Comparison of ENCODE assay signal across 12 mouse cellular contexts in genomic region chr9:75002262-75002661, GRCm38 (mm10). TPM values are rescaled to one million over a fixed set of nuclear protein-coding genes. Genes with fewer than 3 reads are reported as not detected.
A peak's percentile ranks its signal among the peaks of the same experiment; 100 is the strongest.
DNase-seq lines count a peak whose midpoint lies in the region; ATAC-seq and TF ChIP-seq lines count a peak whose summit lies in the region.
"Had no signal": no experiment of that assay in that cellular context is flagged by ENCODE, and none has a peak within 500 bp of the region (broad histone marks: within the 10 kb centered on the region; RNA-seq: fewer than 3 reads in every experiment).

No protein-coding gene starts in this region.

- DNase-seq in frontal cortex, postnatal 10 days (ENCODE audit: low spot score in 2 of 2): no peak
- DNase-seq in hindbrain, postnatal 0 days (ENCODE audit: low spot score): no peak
- DNase-seq in adrenal gland, adult 2 months: peak; percentile 68
- DNase-seq in spleen, postnatal 4 days (ENCODE audit: low spot score in 2 of 2): no peak
- no peak for DNase-seq in ovary, adult 18-20 months (ENCODE audit: low spot score)
- DNase-seq: layer of hippocampus, adult 9-11 months had no signal

- no peaks in the 10 kb centered on the region for H3K27me3 ChIP-seq in hindbrain, postnatal 0 days (ENCODE audit: insufficient read depth, low read length)
- no peaks in the 10 kb centered on the region for H3K27me3 ChIP-seq in hindbrain, embryonic 13.5 days
- H3K27me3 ChIP-seq in embryonic facial prominence, embryonic 15.5 days: no peaks in the 10 kb centered on the region
- H3K27me3 ChIP-seq: liver, embryonic 12.5 days; Patski had no signal

- no peaks in the 10 kb centered on the region for H3K9me3 ChIP-seq in hindbrain, postnatal 0 days (ENCODE audit: low read length)
- H3K9me3 ChIP-seq in hindbrain, embryonic 13.5 days: no peaks in the 10 kb centered on the region
- no peaks in the 10 kb centered on the region for H3K9me3 ChIP-seq in embryonic facial prominence, embryonic 15.5 days (replicated peaks)
- H3K9me3 ChIP-seq: liver, embryonic 12.5 days had no signal

- H3K9ac ChIP-seq in hindbrain, postnatal 0 days (replicated peaks; ENCODE audit: low read length): no peak overlapping the region
- no peak overlapping the region for H3K9ac ChIP-seq in hindbrain, embryonic 13.5 days
- H3K9ac ChIP-seq in embryonic facial prominence, embryonic 15.5 days: no peak overlapping the region
- H3K9ac ChIP-seq: liver, embryonic 12.5 days had no signal

- H3K4me2 ChIP-seq in hindbrain, postnatal 0 days (ENCODE audit: low read depth, low read length): no peak overlapping the region
- H3K4me2 ChIP-seq in hindbrain, embryonic 13.5 days: no peak overlapping the region
- H3K4me2 ChIP-seq in embryonic facial prominence, embryonic 15.5 days (replicated peaks): no peak overlapping the region
- H3K4me2 ChIP-seq: liver, embryonic 12.5 days had no signal

- ATAC-seq in frontal cortex, adult (ENCODE audit: low TSS enrichment): peak; percentile 80
- no peak for ATAC-seq in hindbrain, postnatal 0 days
- ATAC-seq in hindbrain, embryonic 13.5 days (ENCODE audit: low FRiP score): no peak
- 0 out of 2 replicates have a peak, but pooled peaks have one; percentile 51 for ATAC-seq in embryonic facial prominence, embryonic 15.5 days (ENCODE audit: insufficient number of reproducible peaks, low FRiP score, low TSS enrichment, low read depth)
- ATAC-seq: liver, embryonic 12.5 days; Patski had no signal

- no peak overlapping the region for H3K4me3 ChIP-seq in hindbrain, postnatal 0 days (ENCODE audit: low read length)
- H3K4me3 ChIP-seq in hindbrain, embryonic 13.5 days: no peak overlapping the region
- no peak overlapping the region for H3K4me3 ChIP-seq in embryonic facial prominence, embryonic 15.5 days (replicated peaks)
- H3K4me3 ChIP-seq: erythroblast, embryonic 14.5 days; liver, embryonic 12.5 days had no signal

- WGBS in hindbrain, postnatal 0 days: 64% methylated on average over 3 of the region's 3 CpGs
- 79% methylated on average over 3 of the region's 3 CpGs for WGBS in hindbrain, embryonic 13.5 days
- WGBS in embryonic facial prominence, embryonic 15.5 days: 55% methylated on average over 3 of the region's 3 CpGs

- H3K36me3 ChIP-seq in hindbrain, postnatal 0 days (ENCODE audit: insufficient read depth, low read length): peaks cover 6% of the 10 kb centered on the region; the same call in 1 of the 2 replicates
- H3K36me3 ChIP-seq in hindbrain, embryonic 13.5 days: peaks cover 23% of the 10 kb centered on the region
- H3K36me3 ChIP-seq in embryonic facial prominence, embryonic 15.5 days: peaks cover 18% of the 10 kb centered on the region; the same call in 1 of the 2 replicates
- H3K36me3 ChIP-seq: liver, embryonic 12.5 days had no signal

- H3K4me1 ChIP-seq in hindbrain, postnatal 0 days (ENCODE audit: insufficient read depth, low read length): no peaks in the 10 kb centered on the region
- no peaks in the 10 kb centered on the region; the same call in 1 of the 2 replicates for H3K4me1 ChIP-seq in hindbrain, embryonic 13.5 days (replicated peaks)
- peaks cover 10% of the 10 kb centered on the region; the same call in 1 of the 2 replicates for H3K4me1 ChIP-seq in embryonic facial prominence, embryonic 15.5 days
- H3K4me1 ChIP-seq: liver, embryonic 12.5 days had no signal

- 0 out of 2 replicates have a peak overlapping the region, but pooled peaks have one; percentile 9 for H3K27ac ChIP-seq in hindbrain, postnatal 0 days
- H3K27ac ChIP-seq in hindbrain, embryonic 13.5 days: no peak overlapping the region
- peak overlapping the region; percentile 48; the same call in 1 of the 2 replicates for H3K27ac ChIP-seq in embryonic facial prominence, embryonic 15.5 days (replicated peaks)
- H3K27ac ChIP-seq: liver, embryonic 12.5 days had no signal

- no peak for TF ChIP-seq CTCF in hindbrain, postnatal 0 days (IDR thresholded peaks at IDR 0.05; ENCODE audit: low read depth)

RNA-seq across cellular contexts. Expression of gene Arpp19, which starts 35.2 kb away (rescaled TPM):
- total RNA-seq in hindbrain, postnatal 0 days (2014; rRNA removed): 92.5 and 106 TPM in 2 replicates
- 204 and 209 TPM in 2 replicates for polyA plus RNA-seq in hindbrain, postnatal 0 days (2015; fragmentation: Nextera tagmentation; extraction: Ambion mirVana)
- 247 and 248 TPM in 2 replicates for polyA plus RNA-seq in hindbrain, embryonic 13.5 days (2015; fragmentation: Nextera tagmentation; extraction: Ambion mirVana)
- 100 to 1,000 TPM; 301 to 321 TPM for total RNA-seq in adrenal gland, adult 2 months (2021)
- polyA plus RNA-seq in adrenal gland, adult 2 months (2012; rRNA removed): 5.1 and 5.5 TPM in 2 replicates
- polyA plus RNA-seq in embryonic facial prominence, embryonic 15.5 days (2015; fragmentation: Nextera tagmentation; extraction: Ambion mirVana): 262 and 266 TPM in 2 replicates

RNA-seq across cellular contexts. Expression of gene Fam214a, which starts 49.6 kb away (rescaled TPM):
- 28.6 and 37.4 TPM in 2 replicates for total RNA-seq in hindbrain, postnatal 0 days (2014; rRNA removed)
- polyA plus RNA-seq in hindbrain, postnatal 0 days (2015; fragmentation: Nextera tagmentation; extraction: Ambion mirVana): 18.6 and 19.3 TPM in 2 replicates
- 27.0 and 30.2 TPM in 2 replicates for polyA plus RNA-seq in hindbrain, embryonic 13.5 days (2015; fragmentation: Nextera tagmentation; extraction: Ambion mirVana)
- total RNA-seq in adrenal gland, adult 2 months (2021): 10 to 100 TPM; 80.1 to 86.7 TPM
- 16.7 and 21.1 TPM in 2 replicates for polyA plus RNA-seq in adrenal gland, adult 2 months (2012; rRNA removed)
- 16.1 and 16.5 TPM in 2 replicates for polyA plus RNA-seq in embryonic facial prominence, embryonic 15.5 days (2015; fragmentation: Nextera tagmentation; extraction: Ambion mirVana)
- polyA plus RNA-seq: erythroblast, embryonic 14.5 days had no signal

Comparison
In these comparisons a context has a peak if more than half of its experiments do, and no peak if none do; other contexts are left out.
1. ATAC-seq: peak in frontal cortex, adult (single experiment) and embryonic facial prominence, embryonic 15.5 days (single experiment); none in hindbrain, postnatal 0 days (single experiment) and hindbrain, embryonic 13.5 days (single experiment).
2. RNA of gene Arpp19, which starts 35.2 kb away (polyA plus RNA-seq): 262 to 266 TPM in embryonic facial prominence, embryonic 15.5 days, 247 to 248 TPM in hindbrain, embryonic 13.5 days and 204 to 209 TPM in hindbrain, postnatal 0 days; 5.1 to 5.5 TPM in adrenal gland, adult 2 months; every median in the first group is over 10 times any median in the second.